Mouse (Mus musculus) cerebellum, adult 2 months (tissue): Measurements from ENCODE around the gene Neurog1. TPM values are rescaled to one million over a fixed set of nuclear protein-coding genes. Genes with fewer than 3 reads are reported as not detected.

Experiments used
- DNase-seq, 2 experiments: peaks; one replicate each; pipeline ENCODE4 v3.0.0; 2021
- H3K27ac ChIP-seq: fragments of 200-500 bp; 2 replicates; pipeline ENCODE4 v1.5.1; 2012; ENCODE audit warnings: low read length, control low read depth, inconsistent platforms; ENCODE audit not compliant: insufficient read depth
- H3K27me3 ChIP-seq: fragments of 200-500 bp; 2 replicates; pipeline ENCODE4 v1.6.1; 2012; ENCODE audit warnings: inconsistent platforms, mild to moderate bottlenecking, low read length, moderate library complexity; ENCODE audit not compliant: control insufficient read depth, insufficient read depth
- H3K4me1 ChIP-seq: fragments of 200-500 bp; 2 replicates; pipeline ENCODE4 v1.6.1; 2011; ENCODE audit warnings: low read length; ENCODE audit not compliant: control insufficient read depth, insufficient read depth
- H3K4me3 ChIP-seq: fragments of 200-500 bp; replicated peaks from 2 replicates; pipeline ENCODE3; 2011; ENCODE audit warnings: mild to moderate bottlenecking, low read depth, low read length, control low read depth; ENCODE audit not compliant: insufficient read depth
- CTCF ChIP-seq: fragments of 200-500 bp; IDR thresholded peaks from 2 replicates; pipeline ENCODE4 v1.5.1; 2011; ENCODE audit warnings: low read depth, mild to moderate bottlenecking, control low read depth, low read length, moderate library complexity, borderline replicate concordance; ENCODE audit not compliant: insufficient read depth
- POLR2A ChIP-seq: fragments of 200-500 bp; IDR thresholded peaks from 2 replicates; pipeline ENCODE4 v1.6.1; 2011; ENCODE audit warnings: low read length, control low read depth, borderline replicate concordance; ENCODE audit not compliant: insufficient read depth
- WGBS: fragments of 180-500 bp; shearing (Covaris S2); methylation state at CpG from one replicate; pipeline ENCODE4 v1.1.7; 2018; 5-methylcytosine and 5-hydroxymethylcytosine counted together
- polyA plus RNA-seq: library from polyadenylated mRNA; depleted of rRNA; stranded (reverse); fragments of >200 nt; gene quantifications from 2 replicates; pipeline ENCODE4 v1.2.3, GENCODE M21; 2012; rRNA removed

Gene Neurog1
- polyA plus RNA-seq: not detected in 2 replicates

DNA sequence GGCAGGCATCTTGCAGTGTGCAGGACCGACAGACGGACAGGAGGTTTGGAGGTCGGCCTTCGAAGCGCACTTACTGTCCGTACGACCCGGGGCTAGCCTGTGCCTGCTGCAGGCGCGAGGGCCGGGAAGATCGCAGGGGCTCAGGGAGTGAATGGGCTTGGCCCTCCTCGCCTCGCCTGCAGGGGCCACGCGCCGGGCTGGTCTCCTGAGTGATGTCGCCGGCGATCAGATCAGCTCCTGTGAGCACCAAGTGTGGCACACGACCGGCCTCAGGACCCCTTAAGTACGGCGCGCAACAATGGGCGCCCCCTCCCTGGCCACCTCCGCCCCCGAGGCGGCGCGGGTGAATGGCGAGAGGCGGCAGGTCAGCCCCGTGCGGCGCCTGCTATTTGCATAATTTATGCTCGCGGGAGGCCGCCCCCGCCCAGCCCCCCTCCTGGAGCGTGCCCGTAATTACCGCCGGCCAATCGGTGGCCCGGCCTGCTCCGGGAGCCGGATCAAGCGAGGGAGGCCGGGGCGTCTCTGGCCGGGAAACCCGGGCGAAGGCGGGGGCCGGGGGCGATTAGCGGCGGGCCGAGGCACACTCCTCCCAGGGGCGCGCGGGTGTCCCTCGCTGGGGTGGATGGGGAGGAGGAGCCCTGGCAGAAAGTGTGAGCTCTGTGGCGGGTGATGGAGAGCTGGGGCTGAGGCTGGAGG is at the start of gene Neurog1:
Neurog1 (minus strand) TSS at position 240 of the 696 bp plus-strand sequence.
- peak; percentile 14 to 22 for DNase-seq
- TF ChIP-seq POLR2A: no peak
- TF ChIP-seq CTCF: no peak
- Histone ChIP-seq H3K27me3 (peaks cover 10% of the 10 kb centered on the region; the same call in 1 of the 2 replicates), H3K4me3 (no peak within 1 kb of the TSS), H3K27ac (no peak within 1 kb of the TSS), H3K4me1 (no peaks in the 10 kb centered on the region)
- 2% methylated on average over 65 of the region's 65 CpGs for WGBS

DNA sequence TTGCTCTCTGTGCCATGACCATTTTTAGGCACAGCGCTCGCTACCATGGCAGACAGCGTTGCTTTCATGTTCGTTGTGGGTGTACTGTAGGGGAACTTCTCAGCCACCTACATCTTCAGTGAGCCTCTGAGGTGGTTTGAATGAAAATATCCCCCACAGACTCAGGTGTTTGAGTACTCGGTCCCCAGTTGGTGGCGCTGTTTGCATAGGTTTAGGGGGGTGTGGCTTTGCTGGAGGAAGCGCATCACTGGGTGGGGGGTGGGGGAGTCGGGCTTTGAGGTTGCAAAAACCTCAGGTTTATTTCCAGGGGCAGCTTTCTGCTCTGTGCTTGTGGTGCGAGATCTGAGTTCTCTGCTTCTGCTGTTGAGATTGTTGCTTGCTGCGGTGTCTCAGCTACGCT is 47.4 kb upstream of the Neurog1 start:
- 94% methylated on average over 11 of the region's 11 CpGs for WGBS
- DNase-seq: no peak
- TF ChIP-seq CTCF: no peak
- no peak for TF ChIP-seq POLR2A
- H3K27ac ChIP-seq: no peak overlapping the region
- no peak overlapping the region for H3K4me3 ChIP-seq
- no peaks in the 10 kb centered on the region; the same call in 1 of the 2 replicates for H3K27me3 ChIP-seq
- H3K4me1 ChIP-seq: peaks cover 3% of the 10 kb centered on the region; the same call in 1 of the 2 replicates

DNA sequence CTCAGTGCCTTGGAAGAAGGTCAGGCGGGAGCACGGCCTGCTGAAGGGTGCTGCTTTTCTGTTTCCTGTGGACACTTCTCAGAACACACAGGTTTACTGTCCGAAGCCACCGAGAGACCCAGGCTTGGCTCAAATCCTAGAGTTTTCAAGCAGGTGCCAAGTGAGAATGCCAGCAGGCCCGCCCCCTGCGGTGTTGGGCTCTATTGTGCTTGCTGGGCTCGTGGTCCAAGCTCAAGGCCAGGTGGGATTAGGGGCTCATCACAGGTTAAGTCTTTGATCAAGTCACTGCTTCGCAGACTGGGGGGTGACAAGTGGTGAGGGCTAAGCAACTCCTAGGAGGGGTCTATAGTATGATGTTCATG is 44.7 kb upstream of the Neurog1 start:
- TF ChIP-seq CTCF (no peak), POLR2A (no peak)
- WGBS: 13% methylated on average over 8 of the region's 8 CpGs
- peak overlapping the region; percentile 15 for H3K4me3 ChIP-seq
- no peaks in the 10 kb centered on the region; the same call in 1 of the 2 replicates for H3K27me3 ChIP-seq
- peaks cover 3% of the 10 kb centered on the region; the same call in 1 of the 2 replicates for H3K4me1 ChIP-seq
- no peak for DNase-seq
- H3K27ac ChIP-seq: no peak overlapping the region

DNA sequence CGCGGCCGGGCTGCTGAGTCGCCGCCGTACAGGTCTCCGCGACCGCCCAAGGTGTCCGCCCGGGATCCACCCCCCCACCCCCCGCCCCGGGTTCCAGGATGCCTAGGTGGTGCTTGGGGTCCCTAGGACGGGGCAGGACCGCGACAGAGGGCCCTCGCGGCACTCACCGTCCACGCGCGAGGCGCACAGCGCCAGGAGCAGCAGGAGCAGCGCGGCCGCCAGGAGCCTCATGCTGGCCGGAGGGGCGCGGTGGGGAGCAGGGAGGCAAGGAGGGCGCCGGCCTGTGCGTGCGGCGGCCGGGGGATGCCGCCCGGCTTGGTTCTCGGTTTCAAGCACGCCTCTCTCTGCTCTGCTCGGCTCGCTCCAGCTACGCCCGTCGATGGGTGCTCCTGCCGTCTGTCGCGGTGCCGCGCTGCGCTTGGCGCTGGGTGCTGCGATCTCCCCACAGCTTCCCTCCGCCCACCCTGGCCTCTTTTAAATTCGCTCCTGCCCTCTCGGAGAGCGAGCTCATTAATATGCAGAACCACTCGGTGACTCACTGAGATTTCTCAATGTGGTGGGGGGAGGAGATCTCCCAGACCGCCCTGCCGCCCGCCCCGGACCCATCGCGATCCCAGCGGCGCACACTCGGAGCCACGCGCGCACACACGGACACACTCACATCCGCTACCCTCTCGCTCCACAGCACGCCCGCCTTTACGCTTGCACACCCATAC is 44.1 kb upstream of the Neurog1 start, which contains the start of gene Cxcl14:
Cxcl14 (minus strand) TSS at position 609 of the 716 bp plus-strand sequence.
- H3K4me3 ChIP-seq: peak within 1 kb of the TSS; percentile 22
- H3K27me3 ChIP-seq: no peaks in the 10 kb centered on the region; the same call in 1 of the 2 replicates
- TF ChIP-seq CTCF: no peak
- no peak for TF ChIP-seq POLR2A
- WGBS: 1% methylated on average over 75 of the region's 76 CpGs
- H3K27ac ChIP-seq: 0 out of 2 replicates have a peak within 1 kb of the TSS, but pooled peaks have one; percentile 28
- peak; percentile 20 to 21 for DNase-seq
- peaks cover 3% of the 10 kb centered on the region; the same call in 1 of the 2 replicates for H3K4me1 ChIP-seq

DNA sequence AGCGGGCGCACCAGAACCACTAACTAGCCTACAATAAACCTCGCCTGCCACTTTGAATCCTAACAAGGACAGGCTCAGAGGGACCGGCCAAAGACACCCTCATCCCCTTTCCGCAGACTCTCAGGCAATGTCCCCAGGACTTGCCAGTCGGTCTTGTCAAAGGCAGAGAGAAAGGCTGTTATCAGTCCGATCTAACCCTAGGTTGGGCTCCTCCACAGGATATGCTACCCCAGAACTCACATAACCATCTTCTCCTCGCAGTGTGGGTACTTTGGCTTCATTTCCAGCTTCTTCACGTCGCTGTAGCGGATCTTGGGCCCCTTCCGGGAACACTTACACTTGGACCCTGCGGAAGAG is 43.6 kb upstream of the Neurog1 start:
- WGBS: 9% methylated on average over 13 of the region's 13 CpGs
- 0 out of 2 replicates have a peak overlapping the region, but pooled peaks have one; percentile 28 for H3K27ac ChIP-seq
- peak overlapping the region; percentile 22 for H3K4me3 ChIP-seq
- DNase-seq: no peak
- peaks cover 3% of the 10 kb centered on the region; the same call in 1 of the 2 replicates for H3K4me1 ChIP-seq
- TF ChIP-seq POLR2A (no peak), CTCF (no peak)
- no peaks in the 10 kb centered on the region; the same call in 1 of the 2 replicates for H3K27me3 ChIP-seq

DNA sequence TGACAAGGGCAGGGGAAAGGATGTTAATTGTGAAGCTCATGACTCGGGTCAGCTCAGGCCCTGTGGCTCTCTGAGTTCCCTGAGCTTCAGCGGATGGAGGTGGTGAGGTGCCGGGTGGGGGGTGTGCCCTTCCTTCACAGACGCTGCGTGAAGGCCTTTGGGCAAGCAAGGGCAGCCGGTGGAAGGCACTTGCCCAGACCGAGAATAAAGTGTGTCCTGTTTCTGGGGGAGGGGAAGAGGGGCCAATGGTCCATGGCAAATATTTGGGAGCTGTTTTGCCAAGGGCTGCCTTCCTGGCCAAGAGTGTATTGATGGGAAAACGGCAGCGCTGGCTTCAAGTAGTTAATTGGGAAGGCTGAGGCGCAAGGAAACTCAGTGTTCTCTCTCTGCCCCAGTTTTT is 42.9 kb upstream of the Neurog1 start:
- no peaks in the 10 kb centered on the region; the same call in 1 of the 2 replicates for H3K27me3 ChIP-seq
- no peak overlapping the region for H3K4me3 ChIP-seq
- peaks cover 3% of the 10 kb centered on the region; the same call in 1 of the 2 replicates for H3K4me1 ChIP-seq
- H3K27ac ChIP-seq: no peak overlapping the region
- 20% methylated on average over 10 of the region's 10 CpGs for WGBS
- TF ChIP-seq POLR2A (no peak), CTCF (no peak)
- DNase-seq: peak; percentile 11 to 32

DNA sequence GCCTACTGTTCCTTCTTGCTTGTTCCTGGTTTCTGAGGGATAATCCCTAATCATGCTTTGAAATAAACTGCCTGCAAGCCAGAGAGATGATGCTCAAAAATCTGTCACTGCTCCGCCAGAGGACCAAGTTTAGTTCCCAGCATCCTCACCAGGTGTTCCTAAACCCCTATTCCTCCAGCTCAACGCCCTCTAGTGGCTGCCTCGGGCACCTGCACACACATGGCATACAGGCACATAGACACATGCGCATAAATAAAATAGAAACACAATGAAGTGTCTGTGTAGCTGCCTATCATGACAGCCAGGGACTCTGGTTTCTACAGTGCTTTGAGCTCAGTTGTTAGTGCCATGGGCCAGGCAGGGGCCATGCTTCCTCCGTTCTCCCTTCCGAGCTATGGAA is 38.0 kb upstream of the Neurog1 start:
- Histone ChIP-seq H3K27ac (no peak overlapping the region), H3K4me1 (no peaks in the 10 kb centered on the region), H3K4me3 (no peak overlapping the region), H3K27me3 (no peaks in the 10 kb centered on the region)
- TF ChIP-seq POLR2A (no peak), CTCF (no peak)
- 82% methylated on average over 6 of the region's 6 CpGs for WGBS
- no peak for DNase-seq

DNA sequence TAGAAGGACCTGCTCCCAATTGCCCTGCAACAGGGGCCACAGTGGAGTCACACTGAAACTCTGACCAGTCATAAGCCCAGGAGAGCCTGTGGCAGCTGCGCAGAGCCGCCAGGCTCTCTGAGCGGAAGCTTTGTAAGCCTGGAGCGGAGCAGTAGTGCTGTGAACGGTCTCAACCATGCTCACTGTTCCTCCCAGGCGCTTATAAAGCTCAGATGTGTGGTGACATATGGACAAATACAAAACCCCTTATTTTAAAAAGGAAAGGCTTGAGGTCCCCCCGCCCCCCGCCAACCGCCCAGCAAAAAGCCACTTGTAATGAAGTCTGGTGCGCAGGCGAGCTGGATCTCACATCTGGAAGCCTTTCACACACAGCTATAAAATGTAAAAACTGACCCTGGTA is 37.3 kb upstream of the Neurog1 start:
- DNase-seq: no peak
- H3K27ac ChIP-seq: no peak overlapping the region
- WGBS: 86% methylated on average over 11 of the region's 11 CpGs
- no peak overlapping the region for H3K4me3 ChIP-seq
- TF ChIP-seq POLR2A (no peak), CTCF (no peak)
- H3K27me3 ChIP-seq: no peaks in the 10 kb centered on the region
- no peaks in the 10 kb centered on the region for H3K4me1 ChIP-seq
